Mouse (Mus musculus): ENCODE results near the gene Nr2c1. TPM values are rescaled to one million over a fixed set of nuclear protein-coding genes. Genes with fewer than 3 reads are reported as not detected.
A peak's percentile ranks its signal among the peaks of the same experiment; 100 is the strongest.

Nr2c1 gene
- polyA plus RNA-seq (2014; fragmentation: Nextera tagmentation; extraction: Ambion mirVana): 10.8 and 12.2 TPM in 2 replicates

GRCm38 (mm10) chr10:94147756-94148531 is at the start of gene Nr2c1:
TSS of gene Nr2c1 (plus strand) at chr10:94148023.
- peak within 1 kb of the TSS; percentile 56 for H3K4me2 ChIP-seq
- H3K4me3 ChIP-seq (ENCODE audit: low read depth, low read length): peak within 1 kb of the TSS; percentile 90
- peaks cover 4% of the 10 kb centered on the region; the same call in 1 of the 2 replicates for H3K4me1 ChIP-seq (ENCODE audit: control insufficient read depth, insufficient read depth, low read length)
- peak within 1 kb of the TSS; percentile 96 for H3K9ac ChIP-seq (ENCODE audit: low read length)
- peak within 1 kb of the TSS; percentile 67 for H3K27ac ChIP-seq (ENCODE audit: low read depth, low read length)
- H3K36me3 ChIP-seq (ENCODE audit: control insufficient read depth, insufficient read depth, low read length): no peaks in the 10 kb centered on the region
- WGBS: under 1% methylated on average over 63 of the region's 64 CpGs
- DNase-seq (ENCODE audit: low spot score, missing footprints): peak; percentile 98
- no peaks in the 10 kb centered on the region for H3K27me3 ChIP-seq (ENCODE audit: control insufficient read depth, insufficient read depth, low read length)
- H3K9me3 ChIP-seq (ENCODE audit: control insufficient read depth, low read length): no peaks in the 10 kb centered on the region
- peak; percentile 95 for ATAC-seq (ENCODE audit: low FRiP score)

DNA sequence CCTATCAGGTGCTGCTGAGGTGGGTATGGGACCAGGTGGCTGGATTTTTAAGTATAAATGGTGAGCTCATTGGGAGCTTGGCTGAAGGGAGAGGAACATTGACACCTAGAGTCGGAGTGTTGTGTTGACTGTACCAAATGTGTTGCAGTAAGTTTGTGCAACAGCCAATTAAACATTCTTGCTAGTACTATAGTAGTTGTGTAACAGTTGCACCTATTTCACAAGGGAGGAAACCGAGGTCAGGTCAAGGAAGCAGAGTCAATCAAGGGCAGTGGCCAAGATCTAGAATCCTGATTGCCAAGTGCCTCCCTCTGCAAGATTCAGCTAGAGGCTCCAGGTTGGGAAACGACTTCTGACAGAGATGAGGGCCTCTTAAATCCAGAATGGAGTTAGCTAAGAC is 49.7 kb upstream of the Nr2c1 start:
- H3K36me3 ChIP-seq (ENCODE audit: control insufficient read depth, insufficient read depth, low read length): no peaks in the 10 kb centered on the region

GRCm38 (mm10) chr10:94105498-94105897 is 42.3 kb upstream of the Nr2c1 start:
- H3K4me3 ChIP-seq (ENCODE audit: low read depth, low read length): no peak overlapping the region
- no peaks in the 10 kb centered on the region for H3K27me3 ChIP-seq (ENCODE audit: control insufficient read depth, insufficient read depth, low read length)
- H3K36me3 ChIP-seq (ENCODE audit: control insufficient read depth, insufficient read depth, low read length): no peaks in the 10 kb centered on the region
- ATAC-seq (ENCODE audit: low FRiP score) (no peak), DNase-seq (ENCODE audit: low spot score, missing footprints) (no peak)
- H3K9me3 ChIP-seq (ENCODE audit: control insufficient read depth, low read length): no peaks in the 10 kb centered on the region
- no peak overlapping the region for H3K4me2 ChIP-seq
- 90% methylated on average over 10 of the region's 10 CpGs for WGBS
- H3K4me1 ChIP-seq (ENCODE audit: control insufficient read depth, insufficient read depth, low read length): no peaks in the 10 kb centered on the region
- no peak overlapping the region for H3K9ac ChIP-seq (ENCODE audit: low read length)
- H3K27ac ChIP-seq (ENCODE audit: low read depth, low read length): no peak overlapping the region

More for the DNA sequence above, 49.7 kb upstream of the Nr2c1 start:
- H3K9ac ChIP-seq (ENCODE audit: low read length): no peak overlapping the region
- ATAC-seq (ENCODE audit: low FRiP score) (no peak), DNase-seq (ENCODE audit: low spot score, missing footprints) (no peak)
- H3K27ac ChIP-seq (ENCODE audit: low read depth, low read length): no peak overlapping the region
- H3K27me3 ChIP-seq (ENCODE audit: control insufficient read depth, insufficient read depth, low read length): no peaks in the 10 kb centered on the region
- no peak overlapping the region for H3K4me3 ChIP-seq (ENCODE audit: low read depth, low read length)
- 86% methylated on average over 3 of the region's 3 CpGs for whole genome bisulfite sequencing
- peaks cover 5% of the 10 kb centered on the region for H3K4me1 ChIP-seq (ENCODE audit: control insufficient read depth, insufficient read depth, low read length)
- H3K9me3 ChIP-seq (ENCODE audit: control insufficient read depth, low read length): no peaks in the 10 kb centered on the region
- no peak overlapping the region for H3K4me2 ChIP-seq

DNA sequence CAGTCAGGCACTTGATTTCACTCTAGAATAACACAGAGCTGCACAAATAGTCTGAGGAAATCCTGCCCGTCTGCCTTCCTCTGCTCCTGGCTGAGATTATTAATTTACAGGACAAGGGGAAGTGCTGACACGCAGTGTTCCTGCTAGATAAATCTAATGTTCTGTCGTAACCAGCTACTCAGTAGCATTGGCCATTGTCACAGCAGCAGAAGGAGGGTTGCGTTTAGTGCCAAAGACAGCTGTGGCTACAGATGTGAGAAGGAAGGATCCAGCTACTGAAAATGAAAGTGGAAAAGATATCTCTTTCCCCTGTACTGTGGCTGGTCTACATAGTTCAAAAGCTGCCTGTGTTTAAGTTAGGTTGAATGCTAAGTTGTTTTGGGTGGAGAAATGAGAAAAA is 40.7 kb upstream of the Nr2c1 start:
- Histone ChIP-seq H3K27ac (ENCODE audit: low read depth, low read length) (no peak overlapping the region), H3K4me2 (no peak overlapping the region), H3K9ac (ENCODE audit: low read length) (no peak overlapping the region), H3K36me3 (ENCODE audit: control insufficient read depth, insufficient read depth, low read length) (no peaks in the 10 kb centered on the region), H3K27me3 (ENCODE audit: control insufficient read depth, insufficient read depth, low read length) (no peaks in the 10 kb centered on the region), H3K9me3 (ENCODE audit: control insufficient read depth, low read length) (no peaks in the 10 kb centered on the region), H3K4me3 (ENCODE audit: low read depth, low read length) (no peak overlapping the region), H3K4me1 (ENCODE audit: control insufficient read depth, insufficient read depth, low read length) (no peaks in the 10 kb centered on the region)
- ATAC-seq (ENCODE audit: low FRiP score) (no peak), DNase-seq (ENCODE audit: low spot score, missing footprints) (no peak)
- 84% methylated on average over 4 of the region's 4 CpGs for WGBS

- no peak overlapping the region for H3K4me2 ChIP-seq
- no peak overlapping the region for H3K27ac ChIP-seq (ENCODE audit: low read depth, low read length)
- H3K9me3 ChIP-seq (ENCODE audit: control insufficient read depth, low read length): no peaks in the 10 kb centered on the region
- 92% methylated on average over 7 of the region's 7 CpGs for WGBS
- no peak overlapping the region for H3K4me3 ChIP-seq (ENCODE audit: low read depth, low read length)
- DNase-seq (ENCODE audit: low spot score, missing footprints): no peak
- H3K9ac ChIP-seq (ENCODE audit: low read length): no peak overlapping the region
- no peaks in the 10 kb centered on the region for H3K36me3 ChIP-seq (ENCODE audit: control insufficient read depth, insufficient read depth, low read length)
- H3K4me1 ChIP-seq (ENCODE audit: control insufficient read depth, insufficient read depth, low read length): no peaks in the 10 kb centered on the region
- no peaks in the 10 kb centered on the region for H3K27me3 ChIP-seq (ENCODE audit: control insufficient read depth, insufficient read depth, low read length)
- ATAC-seq (ENCODE audit: low FRiP score): no peak
These were observed 40.2 kb upstream of the Nr2c1 start for GRCm38 (mm10) chr10:94107607-94108006.

DNA sequence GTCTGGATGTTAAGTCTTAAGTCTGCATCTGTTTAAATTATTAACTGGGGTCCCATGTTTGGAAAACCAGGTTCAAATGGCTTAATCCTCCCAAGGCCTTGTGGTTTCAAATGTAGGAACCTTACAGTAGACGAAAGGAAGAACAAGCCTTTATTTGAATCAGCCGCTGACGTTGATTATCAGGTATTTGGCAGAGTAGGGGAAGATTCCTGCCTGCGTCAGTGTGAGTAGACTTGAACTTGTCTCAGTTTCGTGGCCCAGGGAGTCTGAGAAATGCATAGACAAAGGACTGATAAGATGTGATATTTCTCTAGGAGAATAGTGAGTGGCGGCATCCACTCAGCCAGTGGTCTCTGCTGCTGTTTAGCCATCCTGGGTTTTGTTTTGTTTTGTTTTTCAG is 39.0 kb upstream of the Nr2c1 start:
- ATAC-seq (ENCODE audit: low FRiP score) (no peak), DNase-seq (ENCODE audit: low spot score, missing footprints) (no peak)
- no peaks in the 10 kb centered on the region for H3K4me1 ChIP-seq (ENCODE audit: control insufficient read depth, insufficient read depth, low read length)
- no peaks in the 10 kb centered on the region for H3K27me3 ChIP-seq (ENCODE audit: control insufficient read depth, insufficient read depth, low read length)
- no peaks in the 10 kb centered on the region for H3K9me3 ChIP-seq (ENCODE audit: control insufficient read depth, low read length)
- H3K36me3 ChIP-seq (ENCODE audit: control insufficient read depth, insufficient read depth, low read length): no peaks in the 10 kb centered on the region
- no peak overlapping the region for H3K27ac ChIP-seq (ENCODE audit: low read depth, low read length)
- no peak overlapping the region for H3K4me3 ChIP-seq (ENCODE audit: low read depth, low read length)
- no peak overlapping the region for H3K9ac ChIP-seq (ENCODE audit: low read length)
- 96% methylated on average over 6 of the region's 6 CpGs for WGBS
- H3K4me2 ChIP-seq: no peak overlapping the region

DNA sequence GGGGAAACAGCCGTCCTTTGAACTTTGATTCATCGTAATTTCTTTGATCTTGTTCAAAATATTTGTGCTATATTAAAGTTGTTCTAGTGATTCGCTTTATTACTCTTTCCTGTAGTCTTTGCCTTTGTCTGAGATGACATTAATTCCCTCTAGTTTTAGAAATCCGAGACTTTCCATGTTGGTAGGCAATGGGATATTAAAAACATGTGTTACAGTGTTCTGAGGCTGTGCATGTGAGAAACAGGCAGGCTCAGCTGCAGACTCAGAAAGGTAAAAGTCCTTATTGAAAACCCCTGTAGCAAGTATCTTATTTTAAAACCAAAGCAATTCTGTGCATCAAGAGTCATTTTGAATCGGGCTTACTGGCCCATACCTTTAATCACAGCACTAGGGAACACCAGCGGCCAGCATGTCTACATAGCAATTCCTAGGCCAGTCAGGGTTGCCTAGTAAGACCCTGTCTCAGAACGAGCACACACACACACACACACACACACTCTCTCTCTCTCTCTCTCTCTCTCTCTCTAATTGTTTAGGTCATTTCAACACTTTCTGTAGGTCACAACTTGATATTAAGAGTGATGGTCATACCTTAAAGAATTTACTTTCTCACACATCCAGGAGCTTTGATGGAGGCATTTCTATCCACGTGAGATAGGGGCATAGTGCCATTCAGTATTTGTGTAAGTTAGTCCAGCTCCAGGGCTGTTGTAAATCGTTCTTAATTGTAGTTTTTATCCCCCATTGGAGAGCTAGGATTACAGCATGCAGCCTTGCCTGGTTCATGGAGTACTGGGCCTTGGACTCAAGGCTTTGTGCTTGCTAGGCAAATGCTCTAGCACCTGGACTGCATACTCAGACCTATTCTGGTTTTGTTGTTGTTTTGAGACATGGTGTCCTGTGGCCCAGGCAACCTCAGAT is 36.7 kb upstream of the Nr2c1 start:
- H3K9ac ChIP-seq (ENCODE audit: low read length): no peak overlapping the region
- no peaks in the 10 kb centered on the region for H3K9me3 ChIP-seq (ENCODE audit: control insufficient read depth, low read length)
- H3K27me3 ChIP-seq (ENCODE audit: control insufficient read depth, insufficient read depth, low read length): no peaks in the 10 kb centered on the region
- H3K36me3 ChIP-seq (ENCODE audit: control insufficient read depth, insufficient read depth, low read length): no peaks in the 10 kb centered on the region
- H3K4me2 ChIP-seq: no peak overlapping the region
- no peak overlapping the region for H3K4me3 ChIP-seq (ENCODE audit: low read depth, low read length)
- 84% methylated on average over 9 of the region's 9 CpGs for WGBS
- no peak overlapping the region for H3K27ac ChIP-seq (ENCODE audit: low read depth, low read length)
- ATAC-seq (ENCODE audit: low FRiP score): no peak
- no peaks in the 10 kb centered on the region for H3K4me1 ChIP-seq (ENCODE audit: control insufficient read depth, insufficient read depth, low read length)
- DNase-seq (ENCODE audit: low spot score, missing footprints): no peak

DNA sequence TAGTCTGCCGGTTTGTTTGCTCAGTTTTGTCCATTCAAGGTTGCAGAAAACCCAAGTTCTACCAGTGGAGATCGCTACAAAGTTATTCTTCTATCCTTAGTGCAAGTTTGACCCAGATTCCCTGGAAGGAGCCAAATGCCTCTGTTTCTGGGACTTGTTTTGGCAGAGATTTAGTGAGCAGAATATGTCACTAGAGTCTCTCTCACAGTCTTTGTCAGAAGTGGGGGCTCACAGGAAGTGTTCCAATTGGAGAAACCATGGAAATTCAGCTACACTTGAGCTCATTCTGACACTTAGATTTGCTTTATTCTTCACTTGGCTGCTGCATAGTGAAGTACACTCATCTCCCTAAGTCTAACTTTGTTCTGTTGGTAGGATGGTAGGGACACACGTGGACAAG is 35.6 kb upstream of the Nr2c1 start:
- no peaks in the 10 kb centered on the region for H3K27me3 ChIP-seq (ENCODE audit: control insufficient read depth, insufficient read depth, low read length)
- no peak for ATAC-seq (ENCODE audit: low FRiP score)
- H3K36me3 ChIP-seq (ENCODE audit: control insufficient read depth, insufficient read depth, low read length): no peaks in the 10 kb centered on the region

More for the DNA sequence above, 35.6 kb upstream of the Nr2c1 start:
- no peak overlapping the region for H3K9ac ChIP-seq (ENCODE audit: low read length)
- 83% methylated on average over 3 of the region's 3 CpGs for WGBS
- H3K4me3 ChIP-seq (ENCODE audit: low read depth, low read length): no peak overlapping the region
- no peak overlapping the region for H3K27ac ChIP-seq (ENCODE audit: low read depth, low read length)
- H3K4me1 ChIP-seq (ENCODE audit: control insufficient read depth, insufficient read depth, low read length): no peaks in the 10 kb centered on the region
- no peaks in the 10 kb centered on the region for H3K9me3 ChIP-seq (ENCODE audit: control insufficient read depth, low read length)
- no peak for DNase-seq (ENCODE audit: low spot score, missing footprints)
- no peak overlapping the region for H3K4me2 ChIP-seq

All from midbrain, embryonic 11.5 days (tissue).